Mouse (Mus musculus): ENCODE measurements at regions not wholly inside any gene's neighbourhood (a gene's known extent, or its start where the extent isn't known, plus 50 kb on each side); places are given as distances from the start of the nearest gene placed in this dataset.

DNA sequence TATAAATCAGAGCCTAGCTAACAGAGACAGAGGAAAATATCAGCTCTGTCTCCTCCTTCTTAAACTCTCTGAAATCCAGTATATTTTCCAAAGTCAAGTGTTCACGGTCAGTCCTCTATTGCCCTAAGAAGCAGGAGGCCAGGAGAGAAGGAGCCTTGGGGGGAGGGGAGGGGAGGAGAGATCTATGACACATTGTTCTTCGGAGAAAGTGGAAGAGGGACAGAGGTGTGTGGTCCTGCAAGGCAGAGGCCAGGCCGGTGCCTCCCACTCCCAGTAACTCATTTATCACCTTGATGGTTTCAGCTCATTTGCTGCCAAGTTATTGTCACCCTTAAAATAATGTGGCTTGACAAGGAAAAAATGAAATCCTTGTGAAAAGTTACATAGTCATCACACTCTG lies 646.7 kb downstream of the Rab28 start:
- no peaks in the 10 kb centered on the region for H3K36me3 ChIP-seq (ENCODE audit: insufficient read depth, low read length)
- peak; percentile 81; the same call in 1 of the 2 replicates for ATAC-seq (ENCODE audit: low FRiP score, low TSS enrichment)
- 10% methylated on average over 3 of the region's 3 CpGs for WGBS

DNA sequence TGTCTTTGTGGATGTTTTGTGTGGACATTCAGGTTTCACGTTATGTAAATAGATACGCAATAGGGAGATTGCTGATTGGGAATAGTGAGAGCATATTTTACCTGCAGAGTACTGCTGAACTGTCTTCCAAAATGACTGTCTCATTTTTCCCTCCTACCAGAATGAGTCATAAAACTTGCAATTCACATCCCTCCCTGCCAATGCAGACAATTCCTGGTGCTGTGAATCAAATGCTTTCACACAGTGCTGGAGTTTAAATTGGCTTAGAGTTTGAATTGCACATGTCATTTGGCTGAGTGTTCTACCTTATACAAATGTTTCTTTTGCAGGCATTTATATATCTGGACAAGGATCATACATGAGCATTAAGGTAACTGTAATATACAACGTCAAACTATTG lies 649.9 kb downstream of the Rab28 start:
- WGBS, result 84% methylated on average over 3 of the region's 3 CpGs
- Histone ChIP-seq H3K4me1 (ENCODE audit: insufficient read depth, low read length) (no peaks in the 10 kb centered on the region), H3K36me3 (ENCODE audit: insufficient read depth, low read length) (no peaks in the 10 kb centered on the region), H3K27me3 (ENCODE audit: insufficient read depth, low read length) (no peaks in the 10 kb centered on the region), H3K4me3 (ENCODE audit: low read length) (no peak overlapping the region), H3K9ac (replicated peaks; ENCODE audit: low read length) (no peak overlapping the region), H3K4me2 (replicated peaks; ENCODE audit: low read depth, low read length) (no peak overlapping the region), H3K27ac (ENCODE audit: low read length) (no peak overlapping the region), H3K9me3 (ENCODE audit: low read length) (no peaks in the 10 kb centered on the region)
- ATAC-seq (ENCODE audit: low FRiP score, low TSS enrichment), result no peak

More for the DNA sequence above, 646.7 kb downstream of the Rab28 start:
- Histone ChIP-seq H3K9me3 (ENCODE audit: low read length) (no peaks in the 10 kb centered on the region), H3K4me2 (replicated peaks; ENCODE audit: low read depth, low read length) (no peak overlapping the region; the same call in 1 of the 2 replicates), H3K27ac (ENCODE audit: low read length) (no peak overlapping the region), H3K4me1 (ENCODE audit: insufficient read depth, low read length) (no peaks in the 10 kb centered on the region), H3K9ac (replicated peaks; ENCODE audit: low read length) (no peak overlapping the region), H3K27me3 (ENCODE audit: insufficient read depth, low read length) (no peaks in the 10 kb centered on the region), H3K4me3 (ENCODE audit: low read length) (no peak overlapping the region)

DNA sequence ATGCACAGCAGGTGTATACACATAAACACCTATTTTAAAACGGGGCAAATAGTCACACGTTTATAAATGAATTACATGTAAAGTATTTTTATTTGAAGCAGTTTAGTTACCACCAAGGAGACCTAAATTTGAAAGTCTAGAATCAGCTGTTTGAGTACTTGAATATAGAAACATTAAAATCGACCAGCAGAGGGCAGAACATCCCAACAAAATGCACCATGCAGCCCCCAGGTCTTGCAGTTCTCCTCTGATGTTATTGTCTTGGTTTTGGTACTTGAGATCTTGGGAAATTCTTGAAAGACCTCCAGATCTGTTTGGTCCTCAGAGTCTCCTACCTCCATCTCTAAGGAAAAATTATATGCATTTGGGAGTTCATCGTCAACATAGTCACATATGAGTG lies 656.0 kb downstream of the Rab28 start:
- H3K9ac ChIP-seq (replicated peaks; ENCODE audit: low read length), result no peak overlapping the region
- H3K27me3 ChIP-seq (ENCODE audit: insufficient read depth, low read length), result no peaks in the 10 kb centered on the region
- H3K4me1 ChIP-seq (ENCODE audit: insufficient read depth, low read length), result no peaks in the 10 kb centered on the region
- no peaks in the 10 kb centered on the region for H3K36me3 ChIP-seq (ENCODE audit: insufficient read depth, low read length)
- no peaks in the 10 kb centered on the region for H3K9me3 ChIP-seq (ENCODE audit: low read length)
- no peak for ATAC-seq (ENCODE audit: low FRiP score, low TSS enrichment)
- no peak overlapping the region for H3K27ac ChIP-seq (ENCODE audit: low read length)
- no peak overlapping the region for H3K4me2 ChIP-seq (replicated peaks; ENCODE audit: low read depth, low read length)
- no peak overlapping the region for H3K4me3 ChIP-seq (ENCODE audit: low read length)
- 33% methylated on average over 4 of the region's 4 CpGs for WGBS

- no peaks in the 10 kb centered on the region for H3K4me1 ChIP-seq (ENCODE audit: insufficient read depth, low read length)
- no peak overlapping the region for H3K4me3 ChIP-seq (ENCODE audit: low read length)
- H3K27me3 ChIP-seq (ENCODE audit: insufficient read depth, low read length), result no peaks in the 10 kb centered on the region
- H3K9ac ChIP-seq (replicated peaks; ENCODE audit: low read length), result no peak overlapping the region
- WGBS, result 7% methylated on average over 1 of the region's 1 CpGs
- no peaks in the 10 kb centered on the region for H3K36me3 ChIP-seq (ENCODE audit: insufficient read depth, low read length)
- H3K9me3 ChIP-seq (ENCODE audit: low read length), result no peaks in the 10 kb centered on the region
- no peak overlapping the region for H3K4me2 ChIP-seq (replicated peaks; ENCODE audit: low read depth, low read length)
- ATAC-seq (ENCODE audit: low FRiP score, low TSS enrichment), result peak; percentile 51; the same call in 1 of the 2 replicates
- H3K27ac ChIP-seq (ENCODE audit: low read length), result no peak overlapping the region
These were observed 659.4 kb downstream of the Rab28 start for GRCm38 (mm10) chr5:41048515-41048914.

GRCm38 (mm10) chr5:41045221-41045620 lies 662.7 kb downstream of the Rab28 start:
- Histone ChIP-seq H3K27ac (ENCODE audit: low read length) (no peak overlapping the region), H3K4me3 (ENCODE audit: low read length) (no peak overlapping the region), H3K4me1 (ENCODE audit: insufficient read depth, low read length) (no peaks in the 10 kb centered on the region), H3K4me2 (replicated peaks; ENCODE audit: low read depth, low read length) (no peak overlapping the region), H3K27me3 (ENCODE audit: insufficient read depth, low read length) (no peaks in the 10 kb centered on the region), H3K9ac (replicated peaks; ENCODE audit: low read length) (no peak overlapping the region), H3K36me3 (ENCODE audit: insufficient read depth, low read length) (no peaks in the 10 kb centered on the region), H3K9me3 (ENCODE audit: low read length) (no peaks in the 10 kb centered on the region)
- ATAC-seq (ENCODE audit: low FRiP score, low TSS enrichment), result no peak
- WGBS, result 73% methylated on average over 1 of the region's 1 CpGs

DNA sequence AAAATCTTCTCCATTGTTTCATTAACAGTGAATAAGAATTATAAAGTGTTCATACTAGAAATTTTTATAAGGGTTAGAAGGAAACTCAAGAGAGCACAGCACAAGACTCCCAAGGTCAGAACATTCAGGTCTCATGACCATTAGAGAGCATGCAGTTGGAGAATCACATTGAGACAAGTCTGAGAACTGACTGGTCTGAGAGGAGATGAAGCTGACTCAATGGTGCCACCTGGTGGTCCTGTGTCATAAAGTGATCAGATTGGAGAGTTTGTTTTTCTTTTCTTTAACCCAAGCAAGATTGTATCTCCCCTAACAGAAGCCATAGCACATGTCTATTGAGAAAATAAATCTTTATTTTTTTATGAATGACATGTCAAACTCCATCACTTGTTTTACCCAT lies 663.5 kb downstream of the Rab28 start:
- no peak overlapping the region for H3K4me3 ChIP-seq (ENCODE audit: low read length)
- no peak overlapping the region for H3K4me2 ChIP-seq (replicated peaks; ENCODE audit: low read depth, low read length)
- H3K27ac ChIP-seq (ENCODE audit: low read length), result no peak overlapping the region
- H3K9ac ChIP-seq (replicated peaks; ENCODE audit: low read length), result no peak overlapping the region
- no peaks in the 10 kb centered on the region for H3K36me3 ChIP-seq (ENCODE audit: insufficient read depth, low read length)
- H3K9me3 ChIP-seq (ENCODE audit: low read length), result no peaks in the 10 kb centered on the region
- no peaks in the 10 kb centered on the region for H3K27me3 ChIP-seq (ENCODE audit: insufficient read depth, low read length)
- no peaks in the 10 kb centered on the region for H3K4me1 ChIP-seq (ENCODE audit: insufficient read depth, low read length)
- ATAC-seq (ENCODE audit: low FRiP score, low TSS enrichment), result peak; percentile 61; the same call in 1 of the 2 replicates

GRCm38 (mm10) chr5:41038790-41039189 lies 669.2 kb downstream of the Rab28 start:
- H3K9ac ChIP-seq (replicated peaks; ENCODE audit: low read length), result no peak overlapping the region
- H3K27ac ChIP-seq (ENCODE audit: low read length), result no peak overlapping the region
- H3K9me3 ChIP-seq (ENCODE audit: low read length), result no peaks in the 10 kb centered on the region
- WGBS, result 93% methylated on average over 4 of the region's 4 CpGs
- H3K4me2 ChIP-seq (replicated peaks; ENCODE audit: low read depth, low read length), result no peak overlapping the region
- no peaks in the 10 kb centered on the region for H3K27me3 ChIP-seq (ENCODE audit: insufficient read depth, low read length)
- H3K4me3 ChIP-seq (ENCODE audit: low read length), result no peak overlapping the region
- no peaks in the 10 kb centered on the region for H3K4me1 ChIP-seq (ENCODE audit: insufficient read depth, low read length)
- ATAC-seq (ENCODE audit: low FRiP score, low TSS enrichment), result no peak
- no peaks in the 10 kb centered on the region for H3K36me3 ChIP-seq (ENCODE audit: insufficient read depth, low read length)

GRCm38 (mm10) chr5:41006692-41007091 lies 701.3 kb downstream of the Rab28 start:
- no peak overlapping the region for H3K27ac ChIP-seq (ENCODE audit: low read length)
- WGBS, result 59% methylated on average over 3 of the region's 3 CpGs
- no peaks in the 10 kb centered on the region for H3K9me3 ChIP-seq (ENCODE audit: low read length)
- H3K4me3 ChIP-seq (ENCODE audit: low read length), result no peak overlapping the region
- no peaks in the 10 kb centered on the region for H3K27me3 ChIP-seq (ENCODE audit: insufficient read depth, low read length)
- ATAC-seq (ENCODE audit: low FRiP score, low TSS enrichment), result no peak
- H3K9ac ChIP-seq (replicated peaks; ENCODE audit: low read length), result no peak overlapping the region
- H3K4me1 ChIP-seq (ENCODE audit: insufficient read depth, low read length), result no peaks in the 10 kb centered on the region
- H3K36me3 ChIP-seq (ENCODE audit: insufficient read depth, low read length), result no peaks in the 10 kb centered on the region
- no peak overlapping the region for H3K4me2 ChIP-seq (replicated peaks; ENCODE audit: low read depth, low read length)

- 66% methylated on average over 7 of the region's 7 CpGs for WGBS
- Histone ChIP-seq H3K4me1 (ENCODE audit: insufficient read depth, low read length) (no peaks in the 10 kb centered on the region), H3K36me3 (ENCODE audit: insufficient read depth, low read length) (no peaks in the 10 kb centered on the region), H3K9ac (replicated peaks; ENCODE audit: low read length) (no peak overlapping the region), H3K9me3 (ENCODE audit: low read length) (no peaks in the 10 kb centered on the region), H3K27me3 (ENCODE audit: insufficient read depth, low read length) (no peaks in the 10 kb centered on the region), H3K4me2 (replicated peaks; ENCODE audit: low read depth, low read length) (no peak overlapping the region), H3K27ac (ENCODE audit: low read length) (no peak overlapping the region), H3K4me3 (ENCODE audit: low read length) (no peak overlapping the region)
- ATAC-seq (ENCODE audit: low FRiP score, low TSS enrichment), result no peak
These were observed 721.4 kb downstream of the Rab28 start for GRCm38 (mm10) chr5:40986562-40986961.

DNA sequence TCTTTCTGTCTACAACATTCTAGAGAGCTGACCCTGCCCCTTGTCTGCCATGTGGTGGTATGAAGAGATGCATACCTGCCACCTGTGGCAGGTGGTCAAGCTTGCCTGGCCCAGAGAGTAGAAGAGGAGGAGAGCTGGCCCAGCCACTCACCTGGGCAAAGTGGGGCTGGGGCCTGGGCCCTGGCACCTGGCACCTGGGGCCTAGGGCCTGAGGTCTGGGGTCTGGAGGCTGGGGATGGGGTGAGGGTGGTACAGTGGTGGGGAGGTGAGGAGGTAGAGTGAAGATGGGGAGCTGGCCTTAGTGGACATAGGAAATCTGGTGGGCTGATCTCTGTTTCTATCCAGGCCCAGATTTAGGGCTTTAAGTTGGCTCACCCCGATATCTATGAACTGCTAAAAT lies 733.1 kb downstream of the Rab28 start:
- whole genome bisulfite sequencing, result 80% methylated on average over 1 of the region's 1 CpGs
- Histone ChIP-seq H3K27me3 (ENCODE audit: insufficient read depth, low read length) (no peaks in the 10 kb centered on the region), H3K4me2 (replicated peaks; ENCODE audit: low read depth, low read length) (no peak overlapping the region), H3K27ac (ENCODE audit: low read length) (no peak overlapping the region), H3K4me1 (ENCODE audit: insufficient read depth, low read length) (no peaks in the 10 kb centered on the region), H3K4me3 (ENCODE audit: low read length) (no peak overlapping the region), H3K9me3 (ENCODE audit: low read length) (no peaks in the 10 kb centered on the region), H3K36me3 (ENCODE audit: insufficient read depth, low read length) (no peaks in the 10 kb centered on the region), H3K9ac (replicated peaks; ENCODE audit: low read length) (no peak overlapping the region)
- ATAC-seq (ENCODE audit: low FRiP score, low TSS enrichment), result no peak

Data from kidney, embryonic 16.5 days (tissue).